Mouse (Mus musculus): ENCODE measurements around the gene Fbxo17.
A peak's percentile ranks its signal among the peaks of the same experiment; 100 is the strongest.
"Not testable (repeated sequence)": the region's sequence is repeated elsewhere in the genome, so short reads cannot be mapped to it uniquely, and the experiment has no call there.

Fbxo17 gene

DNA sequence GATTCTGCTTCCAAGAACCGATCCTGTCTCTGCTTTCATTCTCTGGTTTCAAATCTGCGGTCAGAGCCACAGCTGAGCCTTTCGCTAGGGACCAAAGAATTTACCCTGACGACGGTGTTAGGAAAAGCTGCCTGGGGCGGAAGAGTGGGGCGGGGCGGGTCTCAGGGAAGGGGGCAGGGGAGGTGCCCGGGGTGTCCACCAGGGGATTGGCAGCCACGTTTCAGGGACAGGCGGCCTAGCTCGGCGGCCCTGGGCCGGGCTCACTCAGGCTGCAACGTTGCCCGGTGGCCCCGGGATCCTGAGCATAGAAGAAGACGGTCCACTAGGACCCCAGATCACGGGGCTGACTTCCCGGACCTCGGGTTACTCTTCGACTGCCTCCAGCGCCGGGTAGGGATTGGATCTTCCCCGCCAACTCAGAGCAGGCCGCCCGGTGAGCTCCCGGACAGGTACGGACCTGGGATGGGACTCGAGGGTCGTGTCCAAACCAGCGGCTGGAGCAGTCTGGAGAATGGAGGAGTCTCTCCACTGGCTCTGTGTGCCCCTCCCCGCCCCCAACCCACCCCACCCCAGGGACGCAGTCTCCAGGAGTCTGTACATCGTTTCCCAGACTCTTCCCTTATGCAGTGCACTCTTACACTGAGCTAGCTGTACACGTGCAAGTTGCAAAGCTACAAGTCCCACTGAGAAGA lies at the start of gene Fbxo17:
Gene Fbxo17, plus strand, starts transcription at position 215 of the 692 bp plus-strand sequence.
- DNase-seq = peak; percentile 61 to 66

GRCm38 (mm10) chr7:28671172-28671571 lies 45.4 kb upstream of the Fbxo17 start:
- DNase-seq = no peak

- DNase-seq = no peak
Observed at GRCm38 (mm10) chr7:28672276-28672675, 44.3 kb upstream of the Fbxo17 start.

- not testable (repeated sequence) for DNase-seq
Observed at GRCm38 (mm10) chr7:28672786-28673185, 43.8 kb upstream of the Fbxo17 start.

DNA sequence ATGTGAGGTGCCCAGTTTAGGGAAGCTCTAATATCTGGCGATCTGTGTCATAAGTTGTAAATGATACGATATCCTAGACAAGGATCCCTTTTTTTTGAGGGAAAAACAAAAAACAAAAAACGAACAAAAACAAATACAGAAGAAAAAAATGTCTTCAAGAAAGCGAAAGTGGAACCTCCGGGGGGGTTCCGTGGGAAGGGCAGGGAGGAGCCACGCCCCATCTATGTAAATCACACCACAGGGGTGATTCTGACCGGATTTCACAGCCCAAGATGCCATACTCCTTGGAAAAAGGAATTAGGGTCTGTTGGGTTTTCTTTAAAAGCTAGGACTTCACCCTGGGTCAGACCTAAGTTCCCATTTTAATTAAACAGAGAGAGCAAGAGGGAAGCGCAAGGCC lies 41.6 kb upstream of the Fbxo17 start:
- DNase-seq = no peak

DNA sequence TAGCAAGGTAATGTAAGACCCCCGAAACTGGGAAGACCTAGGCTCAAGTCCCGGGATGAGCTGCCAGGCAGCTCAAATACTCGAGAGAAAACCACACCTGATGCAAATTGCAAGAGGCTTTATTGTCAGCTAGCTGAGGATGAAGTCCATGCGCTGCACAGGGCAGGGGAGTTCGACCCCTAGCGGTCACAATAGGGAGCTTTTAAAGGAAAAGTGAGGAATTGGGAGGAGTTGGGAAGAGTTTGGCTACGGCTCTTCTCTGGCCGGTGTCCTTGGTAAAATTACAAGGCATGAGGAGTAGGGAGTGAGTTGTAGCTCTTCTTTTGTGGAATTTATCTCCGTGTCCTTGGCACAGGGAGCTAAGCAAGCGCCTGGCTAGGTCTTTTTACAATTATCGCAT lies 40.9 kb upstream of the Fbxo17 start:
- peak; percentile 48 to 49 for DNase-seq

DNA sequence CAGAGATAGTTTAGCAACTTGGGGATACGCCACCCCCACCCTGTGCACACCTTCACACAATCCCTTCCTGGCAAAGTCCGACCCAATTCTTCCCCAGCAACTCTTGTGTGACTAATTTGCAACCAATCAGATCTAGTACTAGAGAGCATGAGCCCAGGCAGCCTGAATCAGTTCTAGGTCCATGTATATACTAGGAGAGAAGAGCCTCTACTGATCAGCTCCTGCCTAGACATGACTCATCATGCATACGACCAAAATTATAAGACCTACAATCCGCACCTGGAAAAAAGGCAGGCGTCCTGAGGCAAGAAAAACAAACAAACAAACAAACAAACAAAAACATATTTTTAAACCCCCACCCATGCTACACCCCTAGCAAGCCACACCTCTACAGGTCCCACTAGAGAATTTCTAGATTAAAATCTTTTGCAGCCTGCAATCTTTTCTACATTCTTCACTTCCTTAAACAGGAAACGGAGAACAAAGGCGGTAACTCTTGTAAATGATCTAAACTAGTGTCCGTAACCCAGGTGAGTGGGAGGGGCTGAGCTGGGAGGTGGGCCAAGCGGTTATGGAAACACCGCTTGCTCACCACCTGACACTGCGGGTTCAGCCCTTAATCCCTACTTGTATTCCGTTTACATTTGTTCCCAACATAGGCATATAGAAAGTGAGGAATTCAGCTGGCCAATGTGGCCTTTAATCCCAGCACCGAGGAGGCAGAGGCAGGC lies 39.6 kb upstream of the Fbxo17 start:
- no peak for DNase-seq

DNA sequence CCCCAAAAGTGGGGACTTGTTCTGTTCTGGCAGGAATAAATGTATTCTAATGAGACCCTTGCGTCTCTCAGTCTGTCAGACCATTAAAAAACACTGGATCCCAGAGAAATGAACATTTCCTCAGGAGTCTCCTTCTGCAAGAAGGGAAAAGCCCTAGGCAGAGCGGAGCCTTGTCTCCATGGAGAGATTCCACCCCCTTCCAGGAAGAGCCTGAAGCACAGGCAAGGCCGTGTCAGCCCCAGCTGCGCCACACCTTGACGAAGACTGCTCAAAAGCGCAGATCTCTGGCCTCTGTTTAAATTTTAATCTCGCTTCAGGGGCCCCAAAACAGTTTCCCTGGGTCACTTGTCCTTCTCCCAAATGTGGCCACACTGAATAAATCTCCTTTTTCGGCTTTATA lies 39.0 kb upstream of the Fbxo17 start:
- DNase-seq = no peak

DNA sequence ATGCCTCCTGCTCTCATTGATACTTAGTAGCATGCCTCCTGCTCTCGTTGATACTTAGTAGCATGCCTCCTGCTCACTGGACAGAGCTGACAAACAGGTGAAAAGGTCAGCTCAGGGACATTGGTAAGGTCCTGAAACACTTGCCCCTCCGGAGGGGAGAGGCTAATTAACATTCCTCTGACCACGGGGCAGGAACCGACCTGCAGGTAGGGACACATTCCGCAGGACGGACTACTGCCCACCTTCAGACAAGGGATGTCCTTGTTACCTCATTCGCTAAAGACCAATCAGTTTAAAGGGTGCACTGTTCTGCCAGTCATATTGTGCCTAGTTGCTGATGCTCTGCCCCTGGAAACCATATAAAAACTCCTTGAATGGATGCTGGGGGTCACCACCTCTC lies 25.5 kb upstream of the Fbxo17 start:
- DNase-seq = no peak

DNA sequence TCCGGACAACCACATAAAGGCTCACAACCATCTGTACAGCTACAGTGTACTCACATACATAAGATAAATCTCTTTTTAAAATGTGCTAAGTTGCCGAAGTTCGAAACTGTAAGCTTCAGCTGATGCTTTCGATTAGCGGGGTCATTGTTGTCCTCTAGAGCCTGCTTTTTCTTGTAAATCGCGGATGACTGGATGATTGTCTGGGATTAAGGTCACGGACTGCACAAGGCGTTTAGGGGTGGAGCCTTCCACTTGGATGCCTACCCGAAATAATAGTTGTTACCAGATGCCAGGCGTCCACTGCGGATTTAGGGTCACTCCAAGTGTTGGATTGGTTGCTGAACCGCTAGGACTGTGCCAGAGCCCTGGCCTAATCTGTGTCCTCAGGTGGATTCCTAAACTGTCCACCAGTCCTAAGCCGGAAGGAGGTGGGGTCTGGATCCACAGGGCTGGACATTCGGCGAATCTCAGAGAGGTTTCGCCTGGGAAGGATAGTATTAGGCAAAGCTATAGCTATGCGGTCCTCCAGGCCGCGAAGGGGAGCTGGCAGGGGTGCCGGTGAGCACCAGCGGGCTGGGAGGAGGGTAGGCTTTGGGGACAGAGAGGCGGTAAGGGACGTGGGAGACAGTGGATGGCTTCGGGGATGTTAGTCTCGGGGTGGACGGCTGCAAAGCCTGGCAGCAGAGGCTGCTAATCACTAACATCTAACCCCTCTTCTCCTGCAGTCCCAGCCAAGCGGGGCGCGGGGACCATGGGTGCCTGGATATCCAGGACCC lies 23.9 kb upstream of the Fbxo17 start, which contains the start of gene Fbxo27:
Gene Fbxo27, plus strand, starts transcription at position 305 of the 776 bp plus-strand sequence.
- peak; percentile 79 to 80 for DNase-seq

- peak; percentile 90 to 91 for DNase-seq
Observed at GRCm38 (mm10) chr7:28693321-28693966, 23.2 kb upstream of the Fbxo17 start.

DNA sequence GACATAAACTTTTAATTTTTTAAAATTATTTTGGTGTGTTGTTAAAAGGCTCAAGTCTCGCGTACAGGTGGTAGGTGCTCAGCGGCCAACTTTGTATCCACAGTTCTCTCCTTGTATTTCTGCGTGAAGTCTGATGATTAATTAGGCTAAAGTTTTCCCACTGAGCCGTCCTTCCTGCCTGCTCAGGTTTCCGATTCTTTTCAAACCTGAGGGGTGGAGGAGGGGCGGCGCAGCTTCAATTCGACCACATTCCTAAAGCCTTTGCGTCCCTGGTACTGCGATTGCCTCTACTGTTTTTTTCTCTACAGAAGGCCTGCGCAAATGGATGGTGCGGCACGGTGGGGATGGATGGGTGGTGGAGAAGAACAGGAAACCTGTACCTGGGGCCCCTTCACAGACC lies 22.2 kb upstream of the Fbxo17 start:
- DNase-seq = peak in 1 of 2 experiments; percentile 20

- no peak for DNase-seq
Observed at GRCm38 (mm10) chr7:28694966-28695511, 21.6 kb upstream of the Fbxo17 start.

DNA sequence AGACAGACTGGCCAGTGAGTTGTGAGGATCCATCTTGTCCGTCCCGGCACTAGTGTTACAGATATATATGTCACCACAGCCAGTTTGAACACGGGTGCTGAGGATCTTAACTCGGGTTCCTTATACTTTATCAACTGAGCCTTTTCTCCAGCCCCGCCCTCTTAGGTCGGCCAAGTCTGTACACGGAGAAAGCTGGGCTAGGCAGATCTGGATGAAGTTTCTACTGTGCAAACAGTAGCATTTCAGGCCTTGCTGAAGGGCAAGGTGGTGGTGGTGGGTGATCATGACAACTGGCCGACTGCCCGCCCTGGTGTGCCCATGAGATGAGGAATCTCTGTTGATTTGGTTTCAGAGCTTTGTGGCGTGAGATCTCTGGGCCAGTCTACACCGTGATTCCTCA lies 19.3 kb upstream of the Fbxo17 start:
- no peak for DNase-seq

- no peak for DNase-seq
Observed at GRCm38 (mm10) chr7:28700269-28700668, 16.3 kb upstream of the Fbxo17 start.

DNA sequence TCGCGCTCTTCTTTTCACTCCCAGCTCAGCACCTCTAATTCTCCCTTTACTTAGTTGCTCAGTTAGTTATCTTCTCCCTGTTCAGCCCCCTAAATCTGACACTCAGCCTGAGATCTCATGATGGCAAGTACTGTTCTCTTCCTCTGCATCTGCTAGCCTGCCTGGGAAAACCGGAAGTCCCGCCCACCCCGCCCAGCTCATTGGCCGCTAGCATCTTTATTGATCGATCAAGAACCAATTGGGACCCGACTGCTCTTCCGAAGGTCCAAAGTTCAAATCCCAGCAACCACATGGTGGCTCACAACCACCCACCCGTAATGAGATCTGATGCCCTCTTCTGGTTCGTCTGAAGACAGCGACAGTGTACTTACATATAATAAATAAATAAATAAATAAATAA lies 15.3 kb upstream of the Fbxo17 start:
- not testable (repeated sequence) for DNase-seq

DNA sequence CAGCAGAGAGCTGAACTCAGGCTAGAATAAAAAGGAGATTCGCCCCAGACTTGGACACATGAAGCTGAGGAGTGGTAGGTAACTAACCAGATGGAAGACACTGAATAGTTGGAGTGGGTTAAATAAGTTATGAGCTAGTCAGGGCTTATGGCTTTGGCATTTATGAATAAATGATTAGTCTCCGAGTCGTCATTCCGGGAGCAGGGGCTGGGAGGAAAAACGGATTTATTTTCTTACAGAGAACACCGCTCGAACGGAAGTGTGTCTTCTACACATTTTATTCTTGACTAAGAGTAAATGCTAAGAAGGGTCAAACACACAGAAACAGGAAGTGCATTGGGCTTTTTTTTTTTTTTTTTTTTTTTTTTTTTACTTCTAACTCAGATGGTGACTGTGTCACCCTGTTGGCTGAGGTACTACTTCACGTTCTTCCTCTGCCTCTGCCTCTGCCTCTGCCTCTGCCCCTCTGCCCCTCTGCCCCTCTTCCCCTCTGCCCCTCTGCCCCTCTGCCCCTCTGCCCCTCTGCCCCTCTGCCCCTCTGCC lies 13.9 kb upstream of the Fbxo17 start:
- no peak for DNase-seq

DNA sequence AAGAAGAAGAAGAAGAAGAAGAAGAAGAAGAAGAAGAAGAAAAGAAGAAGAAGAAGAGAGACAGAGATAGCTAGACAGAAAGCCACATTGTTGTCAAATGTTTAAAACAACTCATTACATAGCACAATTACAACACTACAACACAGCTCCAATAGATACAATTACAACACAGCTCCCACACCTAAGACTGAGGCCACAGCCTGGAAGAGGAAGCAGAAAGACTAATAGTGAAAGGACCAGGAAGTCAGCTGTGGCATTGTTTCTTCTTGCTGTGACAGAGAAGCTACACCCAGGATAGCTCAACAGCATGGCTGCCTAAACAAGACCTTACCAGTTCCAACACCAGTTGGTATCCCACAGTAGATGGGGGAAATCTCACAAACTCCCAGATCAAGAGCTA lies 7.2 kb upstream of the Fbxo17 start:
- no peak for DNase-seq

DNA sequence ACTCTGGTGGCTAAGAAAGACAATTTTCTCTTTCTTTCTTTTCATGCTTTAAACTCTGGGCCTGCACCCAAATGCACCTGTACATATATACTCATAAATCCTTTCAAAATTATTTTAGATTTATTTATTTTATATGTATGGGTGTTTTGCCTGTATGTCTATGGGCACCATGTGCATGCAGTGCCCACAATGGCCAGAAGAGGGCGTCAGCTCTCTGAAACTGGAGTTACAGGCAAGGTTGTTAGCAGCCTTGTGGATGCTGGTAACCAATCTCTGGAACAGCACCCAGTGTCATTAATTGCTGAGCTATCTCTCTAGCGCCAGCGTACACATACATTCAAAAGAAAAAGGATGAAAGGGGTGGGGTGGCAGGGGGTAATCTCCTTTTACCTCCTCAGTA lies 5.6 kb upstream of the Fbxo17 start:
- peak in 1 of 2 experiments; percentile 27 for DNase-seq

- no peak for DNase-seq
Observed at GRCm38 (mm10) chr7:28714667-28715066, 1.9 kb upstream of the Fbxo17 start.

- no peak for DNase-seq
Observed at GRCm38 (mm10) chr7:28715598-28715997, 1.0 kb upstream of the Fbxo17 start.

GRCm38 (mm10) chr7:28717726-28718125 lies 1.1 kb downstream of the Fbxo17 start:
- no peak for DNase-seq
